Mouse (Mus musculus): Measurements from ENCODE around the gene Syt12.
"Not testable (repeated sequence)": the region's sequence is repeated elsewhere in the genome, so short reads cannot be mapped to it uniquely, and the experiment has no call there.

Syt12 gene

DNA sequence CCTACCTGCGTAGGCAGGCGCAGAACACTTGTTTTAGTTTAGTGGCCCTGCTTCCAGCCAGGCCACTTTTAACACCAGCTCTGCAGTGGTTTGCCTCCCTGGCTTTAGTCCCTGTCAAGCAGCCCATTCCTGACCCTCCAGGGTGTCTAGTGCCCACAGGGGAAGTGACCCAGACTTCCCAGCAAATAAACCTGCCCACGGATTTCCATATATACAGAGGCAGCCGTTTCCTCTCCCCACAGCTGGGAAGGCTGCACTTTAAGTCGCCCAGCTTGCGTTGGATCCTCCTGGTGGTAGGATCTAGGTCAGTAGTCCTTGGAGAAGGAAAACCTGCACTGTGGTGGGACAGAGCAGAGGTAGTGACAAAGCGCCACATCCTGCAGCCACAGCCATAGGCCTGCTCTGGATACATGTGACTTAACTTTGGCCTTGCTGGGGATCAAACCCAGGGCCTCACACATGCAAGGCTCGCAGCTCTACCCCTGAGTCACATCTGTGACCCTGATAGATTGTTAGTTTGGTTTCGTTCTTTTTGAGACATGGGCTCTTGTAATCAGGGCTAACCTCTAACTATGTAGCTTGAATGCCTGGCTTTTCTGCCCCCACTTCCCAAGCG is 13.9 kb upstream of the Syt12 start:
- DNase-seq (ENCODE audit: low read depth, low spot score): no peak

DNA sequence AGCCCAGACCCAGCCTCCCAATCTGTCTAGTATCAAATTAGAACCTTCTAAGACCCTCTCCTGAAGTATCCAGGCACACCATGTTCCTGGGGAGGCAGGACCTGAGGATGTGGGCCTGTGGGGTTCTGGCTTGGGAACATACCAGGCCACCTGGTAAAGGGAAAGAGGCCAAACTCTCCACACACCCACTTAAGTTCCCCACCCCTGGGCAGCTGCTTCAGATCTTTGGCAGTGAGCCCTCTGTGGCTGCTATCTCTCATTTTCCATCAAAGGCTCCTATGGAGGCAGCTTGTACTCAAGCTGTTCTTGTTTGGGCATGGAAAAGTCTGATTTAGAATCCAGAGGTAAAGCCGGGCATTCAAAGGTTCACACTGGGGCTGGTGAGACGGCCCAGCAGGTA is 10.6 kb upstream of the Syt12 start:
- DNase-seq (ENCODE audit: low read depth, low spot score): no peak

GRCm38 (mm10) chr19:4485006-4485405 is 7.8 kb upstream of the Syt12 start:
- no peak for DNase-seq (ENCODE audit: low read depth, low spot score)

- DNase-seq (ENCODE audit: low read depth, low spot score): no peak
Measured at GRCm38 (mm10) chr19:4482111-4482859, 5.0 kb upstream of the Syt12 start.

DNA sequence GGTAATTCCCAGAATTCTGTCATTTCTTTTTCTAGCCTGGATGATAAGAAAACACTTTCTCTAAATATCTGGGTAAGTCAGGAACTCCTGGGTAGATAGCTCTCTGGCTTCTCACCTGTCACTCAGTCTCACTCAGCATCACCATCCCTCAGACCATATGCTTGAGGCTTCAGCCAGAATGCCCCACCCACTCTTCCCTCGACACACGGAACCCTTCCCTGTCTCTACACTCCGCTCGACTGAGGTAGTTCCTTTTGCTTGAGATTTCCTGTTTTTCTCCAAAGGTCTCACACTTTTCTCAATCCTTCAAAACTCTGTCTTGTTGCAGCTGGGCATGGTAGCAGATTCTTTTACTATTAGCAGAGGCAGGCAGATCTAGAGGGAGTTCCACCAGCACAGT is 4.1 kb upstream of the Syt12 start:
- no peak for DNase-seq (ENCODE audit: low read depth, low spot score)

GRCm38 (mm10) chr19:4480041-4480440 is 2.8 kb upstream of the Syt12 start:
- no peak for DNase-seq (ENCODE audit: low read depth, low spot score)

DNA sequence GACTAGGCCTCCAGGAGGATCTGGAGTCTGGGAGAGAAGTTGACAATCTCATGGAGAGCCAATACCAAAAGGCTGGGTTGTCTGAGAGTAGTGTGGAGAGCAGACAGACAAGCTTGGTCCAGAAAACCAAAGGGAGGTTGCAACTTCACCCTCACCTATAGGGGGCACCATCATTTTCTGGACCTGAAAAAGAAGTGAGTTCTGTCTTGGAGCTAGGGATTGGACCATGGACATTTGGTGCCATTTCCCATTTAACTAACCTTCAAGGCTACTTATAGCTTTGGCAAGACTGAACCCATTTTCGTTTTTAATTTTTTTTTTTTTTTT is 906 bp upstream of the Syt12 start:
- peak; percentile 19 for DNase-seq (ENCODE audit: low read depth, low spot score)

DNA sequence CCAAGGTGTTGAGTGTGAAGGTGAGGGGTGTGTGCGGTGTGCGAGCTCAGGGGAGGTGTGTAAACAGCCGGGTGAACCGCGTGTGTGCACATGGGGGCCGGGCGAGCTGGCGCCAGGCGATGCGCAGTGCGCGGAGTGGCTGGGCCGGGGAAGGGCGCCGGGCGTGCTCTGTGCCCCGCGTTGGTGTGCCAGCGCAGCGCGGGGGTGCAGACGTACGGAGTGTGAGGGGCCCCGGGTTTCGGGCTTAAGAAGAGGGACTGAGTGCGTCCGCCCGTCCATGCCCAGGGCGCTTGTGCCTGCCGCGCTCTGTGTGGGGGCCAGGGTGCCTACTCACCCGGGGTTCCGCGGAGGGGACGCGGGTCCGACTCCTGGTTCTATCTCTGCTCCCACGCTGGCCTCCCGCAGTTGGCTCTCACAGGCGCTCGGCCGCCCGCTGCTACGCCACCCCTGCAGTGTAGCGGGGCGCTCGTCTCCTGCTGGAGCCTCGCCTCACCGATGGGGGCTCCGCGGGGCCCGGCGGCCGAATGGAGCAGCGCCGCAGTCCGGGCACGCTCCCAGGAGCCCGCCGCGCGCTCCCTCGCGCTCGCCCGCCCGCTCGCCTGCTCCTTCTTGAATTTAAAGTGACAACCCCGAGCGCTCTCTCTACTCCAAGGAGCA is 518 bp downstream of the Syt12 start:
- DNase-seq (ENCODE audit: low read depth, low spot score): peak; percentile 10

GRCm38 (mm10) chr19:4475224-4475925 is 1.9 kb downstream of the Syt12 start:
- DNase-seq (ENCODE audit: low read depth, low spot score): peak; percentile 55

DNA sequence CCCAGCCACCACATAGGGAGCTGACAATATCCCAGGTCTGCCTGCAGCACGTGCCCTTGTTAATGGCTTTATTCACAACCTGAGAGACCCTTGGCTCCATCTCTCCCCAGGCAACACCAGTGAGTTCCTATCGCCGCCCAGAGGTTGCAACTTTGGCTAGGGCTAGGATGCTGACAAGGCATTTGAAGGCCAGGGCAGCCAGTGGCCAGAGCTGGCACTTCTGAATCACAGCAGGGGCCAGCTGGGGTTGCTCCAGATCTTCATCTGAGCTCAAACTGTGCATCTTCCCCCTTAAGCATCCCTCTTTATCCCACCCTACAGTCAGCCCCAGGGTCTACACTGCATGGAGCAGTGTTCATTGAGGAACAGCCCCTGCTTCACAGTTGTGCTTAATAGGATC is 2.5 kb downstream of the Syt12 start:
- no peak for DNase-seq (ENCODE audit: low read depth, low spot score)

DNA sequence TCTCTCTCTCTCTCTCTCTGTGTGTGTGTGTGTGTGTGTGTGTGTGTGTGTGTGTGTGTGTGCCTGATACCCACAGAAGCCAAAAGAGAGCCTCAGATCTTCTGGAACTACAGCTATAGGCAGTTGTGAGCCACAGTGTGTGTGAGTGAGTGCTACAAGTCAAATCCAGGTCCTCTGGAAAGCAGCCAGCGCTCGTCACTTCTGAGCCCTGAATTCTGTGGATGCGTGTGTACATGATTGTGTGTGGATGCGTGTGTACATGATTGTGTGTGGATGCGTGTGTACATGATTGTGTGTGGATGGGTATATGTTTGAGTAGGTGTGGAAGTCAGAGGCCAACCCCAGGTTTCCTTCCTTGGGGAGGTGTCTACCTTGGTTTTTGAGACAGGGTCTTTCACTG is 3.7 kb downstream of the Syt12 start:
- no peak for DNase-seq (ENCODE audit: low read depth, low spot score)

DNA sequence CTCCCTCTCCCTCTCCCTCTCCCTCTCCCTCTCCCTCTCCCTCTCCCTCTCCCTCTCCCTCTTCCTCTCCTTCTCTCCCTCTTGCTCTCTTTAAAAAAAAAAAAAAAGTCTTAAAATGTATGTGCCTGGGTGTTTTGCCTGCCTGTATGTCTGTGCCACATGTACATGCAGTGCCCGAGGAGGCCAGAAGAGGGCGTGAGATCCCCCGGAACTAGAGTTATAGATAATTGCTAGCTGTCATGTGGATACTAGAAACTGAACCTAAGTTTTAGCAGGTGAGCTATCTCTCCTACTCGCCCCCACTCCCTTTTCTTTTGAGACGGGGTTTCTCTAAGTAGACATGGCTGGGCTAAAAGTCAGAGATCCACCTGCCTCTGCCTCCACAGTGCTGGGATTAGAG is 8.9 kb downstream of the Syt12 start:
- DNase-seq (ENCODE audit: low read depth, low spot score): no peak

DNA sequence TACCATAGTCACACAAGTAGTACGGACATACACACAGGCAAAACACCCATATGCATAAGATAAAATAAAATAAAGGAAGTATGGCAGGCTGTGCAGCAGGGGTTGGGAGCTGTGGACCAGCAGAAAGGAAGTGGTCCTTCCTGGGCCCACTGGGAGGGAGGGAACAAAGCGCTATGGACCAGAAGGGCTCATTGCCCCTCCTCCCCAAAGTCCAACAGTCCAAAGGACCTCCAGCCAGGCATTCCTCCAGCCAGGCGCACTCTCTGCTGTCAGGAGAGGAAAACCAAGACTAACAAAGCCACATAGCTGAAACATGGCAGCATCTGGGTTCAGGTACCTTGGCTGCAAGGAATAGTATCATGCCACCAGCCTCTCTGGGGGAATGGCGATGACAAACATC is 12.6 kb downstream of the Syt12 start:
- no peak for DNase-seq (ENCODE audit: low read depth, low spot score)

GRCm38 (mm10) chr19:4461981-4462380 is 15.3 kb downstream of the Syt12 start:
- DNase-seq (ENCODE audit: low read depth, low spot score): no peak

- DNase-seq (ENCODE audit: low read depth, low spot score): peak; percentile 37
Measured at GRCm38 (mm10) chr19:4456227-4456626, 21.0 kb downstream of the Syt12 start.

DNA sequence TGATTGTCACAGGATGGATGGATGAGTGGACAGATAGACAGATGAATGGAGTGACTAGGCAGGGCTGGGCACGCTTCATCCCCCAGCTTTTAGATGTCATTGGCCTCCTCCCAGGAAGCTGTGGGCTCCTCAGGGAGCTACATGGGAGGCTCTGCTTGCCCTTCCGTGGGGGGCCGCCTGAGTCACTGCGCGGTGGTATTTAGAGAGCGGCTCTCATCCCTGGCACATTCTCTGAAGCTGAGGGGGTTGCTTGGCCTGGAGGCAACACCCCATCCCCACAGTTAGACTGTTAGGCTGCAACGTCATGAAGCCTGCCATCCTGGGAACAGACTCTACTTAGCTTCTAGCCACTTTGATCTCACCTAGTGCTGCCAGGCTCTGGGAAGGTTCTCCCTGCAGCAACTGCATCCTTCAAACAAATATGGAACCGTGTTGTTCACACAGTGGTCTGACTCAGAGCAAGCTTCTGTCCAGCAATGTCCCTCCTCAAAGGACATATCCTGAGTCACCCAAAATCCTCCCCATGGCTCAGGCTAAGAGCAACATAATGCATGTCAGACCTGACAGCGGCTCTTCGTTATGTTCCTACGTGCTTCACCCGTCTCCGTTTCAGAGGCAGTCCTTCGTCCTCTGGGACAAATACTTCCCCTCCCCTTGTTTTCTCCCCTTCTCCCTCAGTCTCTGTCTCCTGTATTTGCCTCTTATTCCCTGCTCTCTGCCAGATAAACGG is 22.0 kb downstream of the Syt12 start:
- no peak for DNase-seq (ENCODE audit: low read depth, low spot score)

DNA sequence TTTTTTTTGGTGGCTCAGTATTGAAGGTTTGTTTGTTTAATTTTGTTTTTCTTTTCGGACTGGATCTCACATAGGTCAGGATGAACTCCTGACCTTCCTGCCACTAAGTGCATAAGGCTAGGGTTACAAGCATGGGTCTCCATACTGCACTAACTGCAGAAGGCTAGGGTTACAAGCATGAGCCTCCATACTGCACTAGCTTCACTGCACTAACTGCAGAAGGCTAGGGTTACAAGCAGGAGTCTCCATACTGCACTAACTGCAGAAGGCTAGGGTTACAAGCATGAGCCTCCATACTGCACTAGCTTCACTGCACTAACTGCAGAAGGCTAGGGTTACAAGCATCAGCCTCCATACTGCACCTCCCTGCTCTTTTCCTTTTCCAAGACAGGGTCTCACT is 23.2 kb downstream of the Syt12 start:
- DNase-seq (ENCODE audit: low read depth, low spot score): not testable (repeated sequence)

DNA sequence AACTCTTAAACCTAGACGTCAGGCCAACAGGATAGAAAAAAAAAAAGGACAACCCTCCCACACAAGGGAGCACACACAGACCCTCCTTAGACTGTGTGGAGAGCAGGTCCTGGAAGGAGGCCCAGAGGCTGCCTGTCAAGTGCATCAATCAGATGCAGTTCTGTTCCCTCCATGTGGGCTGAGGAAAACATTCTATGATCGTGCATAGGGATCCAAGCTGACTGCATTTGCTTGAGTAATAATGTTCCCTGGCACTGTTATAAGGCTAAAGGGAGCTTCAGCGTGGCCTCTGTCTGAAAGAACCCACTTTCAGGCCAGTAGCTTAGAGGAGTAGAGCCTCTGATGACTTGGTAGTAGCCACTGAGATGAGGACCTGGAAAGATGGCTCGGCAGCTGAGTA is 24.7 kb downstream of the Syt12 start:
- no peak for DNase-seq (ENCODE audit: low read depth, low spot score)

DNA sequence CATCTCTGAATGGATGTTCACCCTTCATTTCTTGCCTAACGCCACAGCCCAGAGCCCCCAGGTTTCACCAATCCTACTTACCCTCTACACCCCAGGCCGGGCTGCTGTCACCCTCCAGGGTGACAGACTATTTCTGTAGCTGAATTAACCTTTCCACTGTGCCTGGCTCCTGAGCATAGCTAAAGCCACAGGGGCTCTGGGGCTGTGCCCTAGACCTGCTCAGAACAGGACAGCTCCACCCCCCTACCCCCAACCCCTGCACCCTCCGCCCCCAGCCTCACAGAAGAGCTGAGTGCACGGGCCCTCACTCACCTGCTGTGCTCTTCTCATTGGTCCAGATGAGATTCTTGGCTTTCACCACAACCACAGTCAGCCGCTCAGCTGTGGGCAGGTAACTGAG is 25.3 kb downstream of the Syt12 start:
- no peak for DNase-seq (ENCODE audit: low read depth, low spot score)

DNA sequence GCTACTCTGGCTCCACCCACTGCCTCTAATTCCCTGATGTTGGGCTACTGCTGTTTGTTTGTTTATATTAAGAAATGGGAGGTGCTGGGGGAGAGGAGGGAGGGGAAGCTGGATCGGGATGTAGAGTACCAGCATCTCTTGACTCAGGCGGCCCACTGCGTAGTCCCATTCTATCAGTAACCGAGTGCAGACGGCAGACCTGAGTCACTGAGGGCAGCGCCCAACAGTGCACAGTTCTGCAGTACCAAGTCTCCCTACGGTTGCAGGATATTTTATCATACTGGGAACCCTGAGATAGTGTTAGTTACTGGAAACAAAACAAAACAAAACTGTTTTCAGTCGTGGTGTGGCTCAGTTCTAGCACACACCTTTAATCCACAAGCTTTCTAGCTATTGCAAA is 26.1 kb downstream of the Syt12 start:
- no peak for DNase-seq (ENCODE audit: low read depth, low spot score)

GRCm38 (mm10) chr19:4450666-4451065 is 26.6 kb downstream of the Syt12 start:
- DNase-seq (ENCODE audit: low read depth, low spot score): no peak

- DNase-seq (ENCODE audit: low read depth, low spot score): no peak
Measured at GRCm38 (mm10) chr19:4449230-4449629, 28.0 kb downstream of the Syt12 start.
